Mouse (Mus musculus): ENCODE results near the gene Afdn. TPM values are rescaled to one million over a fixed set of nuclear protein-coding genes. Genes with fewer than 3 reads are reported as not detected.

Afdn gene
- polyA plus RNA-seq (2014; fragmentation: Illumina TruSeq; extraction: RNeasy Lipid Tissue Mini Kit (QIAGEN cat#74804)): 195 TPM

GRCm38 (mm10) chr17:13759853-13760627 is at the start of gene Afdn:
Gene Afdn, plus strand, starts transcription at chr17:13760539.

DNA sequence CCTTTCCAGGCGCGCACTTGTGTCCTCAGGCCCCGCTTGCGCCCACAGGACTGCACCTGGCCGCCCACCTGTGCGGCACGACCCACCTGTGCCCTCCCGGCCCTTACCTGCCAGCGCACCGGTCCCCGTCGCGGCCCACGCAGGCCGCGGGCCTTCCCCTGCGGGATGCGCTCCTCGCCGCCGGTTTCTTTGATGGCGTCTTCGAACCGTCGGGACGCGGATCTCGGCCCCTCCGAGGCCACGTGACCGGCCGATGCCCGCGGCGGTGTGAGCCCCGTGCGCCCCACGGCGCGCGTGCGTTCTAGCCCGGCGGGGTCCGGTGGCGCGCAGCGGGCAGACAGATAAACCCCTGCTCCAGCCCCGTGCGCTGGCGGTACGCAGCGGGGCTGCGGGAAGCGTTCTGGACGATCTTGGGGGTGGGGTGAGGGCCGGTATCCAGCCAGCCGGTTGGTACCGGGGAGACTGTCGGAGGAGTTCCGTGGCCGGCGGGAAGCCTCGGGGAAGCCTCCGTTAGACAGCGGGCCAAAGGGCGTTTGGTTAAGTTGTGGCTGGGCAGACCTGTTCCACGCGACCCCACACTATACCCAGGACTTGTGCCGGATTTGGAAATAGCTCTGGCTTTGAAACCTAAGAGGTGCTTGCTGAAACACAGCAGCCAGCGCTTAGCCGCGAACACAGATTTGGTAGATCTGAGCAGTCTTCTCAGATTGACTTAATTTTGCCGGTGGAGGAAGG is 1.0 kb downstream of the Afdn start, which contains the start of gene Tcte2:
TSS of gene Tcte2 (minus strand) at position 647 of the 735 bp plus-strand sequence.

GRCm38 (mm10) chr17:13948073-13948472 is 187.7 kb downstream of the Afdn start, which contains the start of gene Gm7168:
Gene Gm7168, plus strand, starts transcription at chr17:13948373.

Other genes with a start within 250 kb of the Afdn start
- 2.4 TPM for gene Tcte2, start 1.3 kb downstream of the Afdn start, polyA plus RNA-seq (2014; fragmentation: Illumina TruSeq; extraction: RNeasy Lipid Tissue Mini Kit (QIAGEN cat#74804))
- gene Gm7168, start 187.8 kb downstream of the Afdn start, polyA plus RNA-seq (2014; fragmentation: Illumina TruSeq; extraction: RNeasy Lipid Tissue Mini Kit (QIAGEN cat#74804)): not detected
- not detected for gene Gm7356, start 243.2 kb downstream of the Afdn start, polyA plus RNA-seq (2014; fragmentation: Illumina TruSeq; extraction: RNeasy Lipid Tissue Mini Kit (QIAGEN cat#74804))